Mouse (Mus musculus) layer of hippocampus, adult 11-12 months (tissue): ENCODE measurements around the gene Gskip.

Experiments
- DNase-seq: peaks from one replicate; pipeline ENCODE4 v3.0.0; 2022; ENCODE audit warnings: low spot score

Gskip gene

DNA sequence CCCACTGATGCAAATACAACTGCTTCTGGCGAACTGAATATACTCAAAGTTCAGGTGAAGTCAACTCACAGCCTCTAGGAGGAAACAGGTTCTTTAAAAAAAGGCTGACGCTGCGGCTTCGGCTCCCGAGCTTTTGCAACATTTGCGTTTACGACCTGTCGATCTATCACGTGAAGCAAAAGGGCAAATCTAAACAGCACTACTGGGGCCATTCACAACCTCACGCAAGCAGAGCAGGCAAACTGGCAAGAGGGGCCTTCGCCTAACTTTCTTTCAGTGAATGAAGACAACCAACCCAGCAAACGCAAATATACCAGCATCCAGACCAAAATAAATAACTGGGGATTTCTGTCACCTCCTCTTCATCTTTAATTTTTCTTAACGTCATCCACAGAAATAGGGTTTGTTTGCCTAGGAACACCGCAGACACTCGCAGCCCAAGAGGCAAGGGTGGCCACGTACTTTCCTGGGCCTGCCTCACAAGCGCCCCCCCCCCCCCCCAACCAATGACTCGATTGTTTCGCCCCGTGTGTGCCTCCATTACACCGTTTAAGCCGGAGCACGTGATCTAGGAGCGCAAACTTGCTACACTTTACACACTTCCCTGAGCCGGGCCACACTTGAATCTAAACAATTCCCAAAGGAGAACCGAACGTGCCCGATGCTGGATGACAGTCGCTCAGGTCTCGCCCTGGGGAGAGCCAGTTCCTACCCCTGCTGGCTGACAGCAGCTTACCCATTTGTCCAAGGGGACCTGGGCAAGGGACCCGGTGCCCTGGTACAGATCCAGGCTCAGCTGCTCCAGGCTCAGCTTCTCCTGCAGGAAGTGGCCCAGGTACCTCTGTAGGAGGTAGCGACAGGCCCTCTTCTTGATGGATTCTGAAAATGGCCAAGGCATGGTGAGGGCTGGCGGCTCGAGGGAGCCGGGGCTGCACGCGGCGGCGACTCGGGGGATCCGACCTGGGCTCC lies at the start of gene Gskip:
Gene Gskip (plus strand): TSS at position 897 of the 969 bp plus-strand sequence.
- DNase-seq, result peak; percentile 22

DNA sequence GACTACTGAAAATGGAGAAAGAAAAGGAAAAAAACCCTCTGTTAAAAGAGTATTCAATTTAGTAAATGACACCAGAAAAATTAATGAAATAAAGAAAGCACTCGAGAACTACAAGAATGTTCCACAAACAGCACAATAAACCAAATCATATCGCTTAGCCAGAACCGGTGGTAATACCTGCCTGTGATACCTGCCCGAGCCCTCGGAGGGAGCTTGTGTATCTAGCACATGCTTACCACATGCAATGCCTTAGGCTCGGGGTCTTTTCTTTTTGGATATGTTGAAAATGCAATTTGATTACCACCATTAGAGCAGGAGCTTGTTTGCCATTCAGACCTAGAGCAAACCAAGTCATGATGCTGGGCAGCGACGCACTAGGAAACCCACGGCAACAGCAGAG lies 48.1 kb upstream of the Gskip start:
- DNase-seq, result no peak

DNA sequence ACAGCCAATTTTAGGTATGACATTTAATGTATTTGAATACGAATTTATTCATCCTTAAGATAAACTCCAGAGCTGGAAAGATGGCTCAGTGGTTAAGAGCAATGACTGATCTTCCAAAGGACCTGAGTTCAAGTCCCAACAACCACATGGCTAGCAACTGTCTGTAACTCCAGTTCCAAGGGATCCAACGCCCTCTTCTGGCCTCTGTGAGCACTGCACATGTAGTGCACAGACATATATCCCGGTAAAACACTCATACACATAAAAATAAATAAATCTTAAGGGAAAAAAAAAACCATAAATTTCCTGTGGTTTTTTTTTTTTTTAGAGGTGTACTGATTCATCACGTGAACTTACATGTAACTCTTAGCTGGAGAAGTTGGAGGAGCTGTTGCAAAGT lies 47.1 kb upstream of the Gskip start:
- no peak for DNase-seq

DNA sequence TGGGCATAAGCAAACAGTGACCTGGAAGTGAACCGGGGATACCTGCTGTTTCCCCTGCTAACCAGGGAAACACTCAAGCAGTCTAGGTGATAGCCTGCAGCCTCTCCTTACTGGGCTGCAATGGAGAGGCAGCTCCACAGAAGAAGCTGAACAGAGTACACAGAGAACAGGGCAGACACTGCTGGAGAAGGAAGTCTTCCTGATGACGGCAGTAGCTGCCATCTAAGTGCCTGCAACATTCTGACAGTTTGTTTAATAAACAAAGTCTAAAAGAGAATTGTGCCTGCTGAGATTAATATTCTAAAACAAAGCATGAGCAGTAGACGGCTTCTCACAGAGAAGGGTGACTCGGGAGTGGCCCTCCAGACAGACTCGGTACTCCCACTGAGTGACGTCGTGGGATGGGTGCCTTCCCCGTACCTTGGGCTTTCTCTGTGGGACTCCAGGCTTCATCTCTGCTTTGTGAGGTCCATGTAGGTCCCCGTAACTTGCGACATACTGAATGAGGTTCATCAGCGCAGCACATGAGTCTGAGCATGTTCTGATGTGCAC lies 41.8 kb upstream of the Gskip start:
- no peak for DNase-seq

DNA sequence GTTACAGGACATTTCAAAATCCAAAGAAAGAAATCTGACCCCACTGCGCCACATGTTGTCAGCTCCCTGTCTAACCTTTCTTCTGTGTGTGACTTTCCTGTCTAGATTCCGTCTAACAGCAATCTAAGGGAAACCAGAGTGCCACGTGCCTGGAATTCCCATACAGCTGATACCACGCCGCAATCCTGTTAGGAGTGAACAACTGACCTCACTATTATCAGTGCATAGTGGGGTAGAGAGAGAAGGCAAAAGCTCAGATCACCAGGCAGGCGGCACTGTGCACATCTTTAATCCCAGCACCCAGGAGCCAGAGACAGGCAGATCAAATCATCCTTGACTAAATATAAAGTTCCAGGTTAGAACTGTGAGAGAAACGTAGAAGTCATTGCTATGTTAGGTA lies 28.8 kb upstream of the Gskip start:
- no peak for DNase-seq

DNA sequence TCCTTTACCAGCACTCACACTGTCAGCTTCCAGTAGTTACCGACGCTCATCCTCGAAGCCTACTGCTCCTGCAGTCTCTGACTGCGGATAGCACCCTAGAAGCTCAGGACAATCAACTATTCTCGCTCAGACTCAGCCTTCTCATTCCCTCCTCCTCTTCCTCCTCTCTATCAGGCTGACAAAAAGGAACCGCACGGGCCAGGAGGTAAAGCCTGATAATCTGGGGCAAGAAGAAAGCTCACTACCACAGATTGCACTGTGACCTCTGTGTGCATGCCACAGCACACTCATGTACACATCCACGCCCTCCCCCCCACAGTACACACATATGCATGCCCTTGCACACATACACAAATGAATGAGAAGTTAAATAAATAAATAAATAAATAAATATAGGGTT lies 8.4 kb upstream of the Gskip start:
- DNase-seq, result no peak

DNA sequence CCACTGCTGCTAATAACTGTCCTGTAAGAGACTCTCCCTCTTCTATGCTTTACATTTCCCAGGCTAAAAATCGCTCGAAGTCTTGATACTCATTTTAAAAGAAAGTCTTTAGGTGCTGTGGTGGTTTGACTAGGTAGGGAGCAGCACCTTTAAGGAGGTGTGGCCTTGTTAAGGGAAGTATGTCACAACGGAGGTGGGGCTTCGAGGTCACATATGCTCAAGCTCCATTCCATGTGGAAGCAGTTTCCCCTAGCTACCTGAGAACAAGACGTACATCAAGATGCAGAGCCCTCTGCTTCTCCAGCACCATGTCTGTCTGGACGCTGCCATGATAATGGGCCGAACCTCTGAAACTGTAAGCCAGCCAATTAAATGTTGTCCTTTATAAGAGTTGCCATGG lies 6.4 kb upstream of the Gskip start:
- no peak for DNase-seq

DNA sequence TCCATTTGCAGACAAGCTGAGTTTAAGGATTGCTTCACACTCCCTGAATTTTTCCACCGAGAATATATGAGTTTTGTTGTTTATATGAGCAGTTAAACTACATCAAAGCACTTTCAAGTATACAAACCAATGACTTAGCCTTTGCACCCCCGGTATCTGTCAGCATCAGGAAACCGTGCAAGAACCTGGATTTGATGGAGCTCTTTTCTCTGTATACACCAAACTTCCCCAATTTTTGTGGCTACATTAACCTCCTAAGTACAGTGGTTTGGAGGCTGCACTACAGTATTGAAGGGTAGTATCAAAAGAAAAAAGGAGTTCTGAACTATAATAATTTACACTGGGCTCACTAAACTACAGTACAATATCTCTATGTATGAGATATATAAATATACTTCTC lies 5.9 kb upstream of the Gskip start:
- DNase-seq, result no peak

DNA sequence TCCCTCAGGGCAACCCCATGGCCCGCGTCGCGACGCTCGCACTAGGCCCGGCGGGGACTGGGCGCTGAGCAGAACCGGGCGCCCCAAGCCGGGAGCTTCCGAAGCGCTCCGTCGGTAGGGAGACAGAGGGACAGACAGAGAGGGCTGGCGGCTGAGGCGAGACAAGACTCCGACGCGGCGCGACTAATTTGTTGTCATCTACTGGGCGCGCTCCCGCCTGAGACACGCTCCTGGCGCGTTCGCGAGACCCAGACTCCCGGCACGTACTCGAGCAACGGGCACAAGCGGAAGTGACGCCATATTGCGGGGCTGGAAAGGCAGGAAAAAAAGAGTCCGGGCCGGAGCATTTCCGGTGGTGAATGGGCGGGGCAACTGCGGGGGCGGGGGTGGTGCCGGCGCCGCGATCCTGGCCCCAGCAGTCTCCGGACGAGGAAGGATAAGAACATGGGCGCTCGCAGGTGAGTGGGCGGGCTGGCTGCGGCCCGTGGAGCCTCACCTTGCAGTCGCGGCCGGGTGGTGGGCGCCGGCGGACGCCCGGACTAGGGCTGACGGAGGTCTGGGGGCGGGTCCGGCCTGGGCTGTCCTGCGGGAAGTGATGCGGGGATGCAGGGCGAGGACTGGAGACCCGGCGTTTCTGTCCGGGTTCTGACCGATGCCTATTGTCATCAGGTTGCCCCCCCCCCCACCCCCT lies 517 bp downstream of the Gskip start, which contains the start of gene Atg2b:
Gene Atg2b (minus strand): TSS at position 211 of the 691 bp plus-strand sequence.
- DNase-seq, result peak; percentile 97

DNA sequence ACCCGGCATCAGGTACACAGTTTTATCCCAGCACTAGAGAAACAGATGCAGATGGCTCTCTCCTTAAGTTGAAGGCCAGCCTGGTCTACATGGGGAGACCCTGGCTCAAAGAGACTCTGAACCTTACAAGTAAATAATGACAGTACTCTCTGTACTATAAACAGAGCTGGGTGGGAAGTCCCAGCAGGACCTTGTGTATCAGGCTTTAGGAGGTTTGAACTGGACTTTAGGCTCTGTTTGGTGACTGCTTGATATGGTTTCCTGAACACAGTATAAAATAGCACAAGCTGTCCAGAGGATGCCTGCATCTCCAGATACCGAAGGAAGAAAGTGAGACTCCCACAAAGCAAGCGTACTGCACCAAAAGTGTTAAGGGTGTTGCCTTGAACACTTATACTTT lies 2.2 kb downstream of the Gskip start:
- no peak for DNase-seq

DNA sequence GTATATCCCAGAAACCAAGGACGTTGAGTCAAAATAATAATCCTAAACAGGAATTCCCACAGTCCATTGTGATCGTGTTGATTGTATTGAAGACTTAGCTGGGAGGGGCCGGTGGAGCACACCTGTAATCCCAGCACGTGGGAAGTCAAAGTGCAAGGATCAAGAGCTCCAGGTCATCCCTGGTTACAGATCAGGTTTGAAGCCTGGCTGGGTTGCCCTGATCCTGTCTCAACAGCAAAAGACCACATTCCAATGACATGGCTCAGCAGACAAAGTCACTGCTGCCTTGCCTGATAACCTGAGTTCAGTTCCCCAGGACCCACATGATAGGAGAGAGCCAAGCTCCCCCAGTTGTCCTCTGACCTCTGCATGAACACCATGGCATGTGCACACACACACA lies 2.8 kb downstream of the Gskip start:
- no peak for DNase-seq

DNA sequence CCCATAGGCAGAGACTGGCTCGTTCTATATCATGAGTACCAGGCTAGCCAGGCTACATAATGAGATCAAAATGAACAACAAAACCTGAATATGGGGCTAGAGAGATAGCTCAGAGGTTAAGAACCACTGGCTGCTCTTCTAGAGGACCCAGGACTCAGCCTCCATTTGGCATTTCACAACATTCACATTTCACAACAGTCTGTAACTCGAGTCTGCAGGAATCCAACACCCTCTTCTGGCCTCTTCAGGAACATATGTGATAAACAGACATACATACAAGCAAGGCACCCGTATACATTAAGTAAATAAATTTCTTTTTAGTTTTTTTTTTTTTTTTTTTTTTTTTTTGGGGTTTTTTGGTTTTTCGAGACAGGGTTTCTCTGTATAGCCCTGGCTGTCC lies 3.9 kb downstream of the Gskip start:
- DNase-seq, result no peak

DNA sequence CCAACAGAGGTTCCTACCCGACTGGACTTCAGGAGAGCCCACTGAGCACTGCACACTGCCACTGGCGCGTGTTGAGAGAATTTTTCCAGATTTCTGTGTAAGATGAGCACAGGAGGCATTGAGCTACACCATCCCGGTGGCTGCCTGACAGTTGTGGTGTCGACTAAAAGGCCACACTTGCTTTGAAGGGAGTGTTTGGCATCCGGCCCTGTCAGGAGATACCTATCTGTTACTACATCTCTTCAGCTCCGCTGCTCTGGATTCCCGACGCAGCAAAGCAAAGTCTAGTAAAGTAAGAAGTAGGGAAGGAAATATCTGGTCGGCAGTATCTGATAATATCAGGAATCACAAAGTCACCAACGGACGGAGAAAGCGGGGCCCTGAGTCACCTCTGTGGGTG lies 4.8 kb downstream of the Gskip start:
- DNase-seq, result no peak

DNA sequence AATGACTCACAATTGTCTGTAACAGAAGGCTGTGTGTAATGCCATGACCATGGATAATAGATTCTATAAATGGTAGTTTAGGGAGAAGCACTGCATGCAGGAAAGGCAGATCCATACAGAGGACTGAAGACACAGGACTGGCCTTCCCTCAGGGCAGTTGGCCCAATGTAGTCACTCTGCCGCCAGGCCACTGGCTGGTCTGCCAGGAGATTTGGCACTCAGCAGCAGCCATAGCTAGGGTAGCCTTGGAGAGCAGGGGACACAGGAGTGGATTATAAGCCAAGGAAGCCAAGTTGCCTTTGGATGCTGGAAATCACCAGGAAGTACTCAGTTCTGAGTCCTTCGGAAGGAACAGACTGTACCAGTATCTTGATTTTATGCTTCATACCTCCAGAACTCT lies 9.4 kb downstream of the Gskip start:
- DNase-seq, result no peak

DNA sequence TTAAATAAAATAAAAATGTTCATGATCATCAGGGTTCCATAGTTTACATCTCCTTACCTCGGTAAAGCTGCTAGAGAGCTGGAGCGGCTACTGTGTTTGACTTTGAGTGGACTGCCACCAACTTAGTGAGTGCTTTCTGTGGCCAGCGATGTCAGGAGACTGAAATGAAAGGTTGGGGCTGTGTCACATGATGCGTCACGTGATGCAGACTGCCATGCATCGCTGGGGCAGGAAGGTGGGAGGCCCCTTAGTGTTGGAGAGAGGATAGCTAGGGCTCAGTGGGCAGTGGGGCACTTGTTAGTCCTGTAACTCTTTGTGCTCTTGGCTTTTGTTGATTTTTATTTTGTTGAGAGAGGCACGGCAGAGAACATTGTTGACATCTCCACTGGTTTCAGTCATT lies 11.2 kb downstream of the Gskip start:
- no peak for DNase-seq

DNA sequence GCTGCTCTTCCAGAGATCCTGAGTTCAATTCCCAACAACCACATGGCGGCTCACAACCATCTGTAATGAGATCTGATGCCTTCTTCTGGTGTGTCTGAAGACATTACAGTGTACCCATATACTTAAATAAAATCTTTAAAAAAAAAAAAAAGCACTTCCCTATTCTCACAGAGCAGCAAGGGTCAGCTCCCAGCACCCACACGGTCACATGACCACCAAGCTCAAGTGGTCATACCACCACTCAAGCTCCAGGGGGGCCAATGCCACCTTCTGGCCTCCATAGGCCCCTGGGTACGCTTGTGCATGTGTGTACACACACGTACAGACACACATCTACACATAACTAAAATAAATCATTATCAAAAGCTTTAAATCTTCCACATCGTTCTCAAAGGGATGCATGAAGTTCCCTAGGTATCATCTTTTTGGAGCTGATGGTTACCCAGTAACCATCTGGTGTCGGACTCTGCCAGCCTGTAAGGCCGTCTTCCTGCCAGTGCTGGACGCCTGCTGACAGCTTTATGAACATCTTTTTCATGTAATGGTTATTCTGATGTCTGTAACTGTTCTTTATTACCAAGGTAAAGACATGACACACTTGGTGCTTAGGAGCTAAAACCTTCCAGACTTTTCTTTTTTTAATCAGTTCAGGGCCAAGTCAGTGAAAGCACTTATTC lies 12.6 kb downstream of the Gskip start:
- DNase-seq, result no peak

DNA sequence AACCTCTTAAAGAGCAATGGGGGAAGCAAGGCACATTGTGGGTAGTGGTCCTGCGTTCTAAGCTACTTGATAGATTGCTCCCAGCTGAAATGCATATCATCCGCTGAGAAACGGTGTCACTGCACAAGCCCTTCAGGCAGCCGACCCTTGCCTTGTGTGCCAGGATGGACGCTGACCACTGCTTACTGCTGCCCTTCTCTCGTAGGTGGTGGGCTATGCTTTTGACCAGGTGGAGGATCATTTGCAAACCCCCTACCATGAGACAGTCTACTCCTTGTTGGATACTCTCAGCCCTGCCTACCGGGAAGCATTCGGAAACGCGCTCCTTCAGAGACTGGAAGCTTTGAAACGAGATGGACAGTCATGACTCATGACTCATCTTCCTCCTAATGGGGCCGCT lies 15.8 kb downstream of the Gskip start:
- no peak for DNase-seq

DNA sequence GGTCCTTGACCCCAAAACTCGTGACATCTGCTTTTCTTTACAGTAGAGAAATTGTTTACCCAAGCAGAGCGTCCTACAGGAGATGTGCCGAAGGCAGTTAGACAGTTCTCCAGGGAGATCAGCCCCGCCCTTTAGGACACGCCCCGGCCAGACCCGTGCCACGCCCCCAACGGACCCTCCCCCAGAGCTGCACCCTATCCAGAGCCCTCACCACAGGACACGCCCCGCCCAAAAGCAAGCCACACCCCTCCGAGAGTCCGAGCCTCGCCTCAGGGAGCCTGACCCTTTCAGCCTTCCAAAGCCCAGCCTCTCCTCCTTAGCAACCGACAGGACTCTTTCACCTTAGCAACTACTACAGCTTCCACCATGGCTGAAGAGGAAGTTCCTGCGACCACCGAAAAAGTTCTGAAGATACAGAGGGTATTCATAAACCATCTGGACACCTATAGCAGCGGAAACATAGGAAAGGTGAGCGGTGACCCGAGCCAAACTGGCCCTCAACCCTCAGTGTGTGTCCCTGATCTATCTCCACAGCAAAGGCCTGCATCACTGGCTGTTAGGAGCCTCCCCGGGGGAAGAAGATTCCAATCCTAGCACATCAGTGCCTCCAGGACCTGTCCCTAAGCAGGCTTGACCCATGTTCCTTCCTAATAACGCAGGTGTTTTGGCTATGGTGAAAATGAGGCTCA lies 21.3 kb downstream of the Gskip start, which contains the start of gene Ak7:
Gene Ak7 (plus strand): TSS at position 178 of the 689 bp plus-strand sequence.
- peak; percentile 23 for DNase-seq

DNA sequence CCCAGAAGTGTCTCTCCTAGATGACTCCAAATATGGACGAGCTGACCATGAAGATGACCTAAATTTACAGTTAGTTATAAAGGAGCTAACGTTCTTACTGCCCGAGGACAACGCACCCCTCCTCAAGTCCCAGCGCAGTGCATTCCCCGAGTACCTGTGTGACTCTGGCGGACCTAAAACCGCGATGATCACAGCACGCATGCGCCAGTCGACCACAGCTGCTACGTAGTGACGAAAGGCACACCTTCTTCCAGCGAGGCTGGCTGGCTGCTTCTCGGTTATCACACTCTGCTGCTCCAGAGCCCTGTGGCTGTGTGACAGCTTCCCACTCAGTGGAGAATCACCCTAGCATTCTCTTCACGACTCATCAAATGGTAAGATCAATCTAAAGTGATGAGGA lies 34.0 kb downstream of the Gskip start:
- peak; percentile 34 for DNase-seq

DNA sequence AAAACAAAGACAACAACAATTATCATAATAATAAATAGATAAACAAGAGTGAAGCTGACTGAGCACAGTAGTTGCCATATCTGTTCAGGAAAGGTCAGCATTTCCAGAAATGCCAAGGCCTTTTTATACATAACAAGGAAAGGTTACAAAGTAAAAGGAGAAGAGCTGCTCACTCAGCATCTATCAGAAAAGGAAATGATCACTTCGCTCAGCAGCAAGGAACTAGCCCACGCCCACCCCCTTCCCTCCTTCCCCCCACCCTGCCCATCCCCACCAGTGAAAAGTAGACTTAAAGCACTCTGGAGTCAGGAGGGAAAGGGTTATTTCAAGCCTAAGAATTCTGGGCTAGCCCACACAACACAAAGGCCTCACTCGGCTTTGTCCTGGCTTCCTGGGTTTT lies 35.6 kb downstream of the Gskip start:
- DNase-seq, result no peak

DNA sequence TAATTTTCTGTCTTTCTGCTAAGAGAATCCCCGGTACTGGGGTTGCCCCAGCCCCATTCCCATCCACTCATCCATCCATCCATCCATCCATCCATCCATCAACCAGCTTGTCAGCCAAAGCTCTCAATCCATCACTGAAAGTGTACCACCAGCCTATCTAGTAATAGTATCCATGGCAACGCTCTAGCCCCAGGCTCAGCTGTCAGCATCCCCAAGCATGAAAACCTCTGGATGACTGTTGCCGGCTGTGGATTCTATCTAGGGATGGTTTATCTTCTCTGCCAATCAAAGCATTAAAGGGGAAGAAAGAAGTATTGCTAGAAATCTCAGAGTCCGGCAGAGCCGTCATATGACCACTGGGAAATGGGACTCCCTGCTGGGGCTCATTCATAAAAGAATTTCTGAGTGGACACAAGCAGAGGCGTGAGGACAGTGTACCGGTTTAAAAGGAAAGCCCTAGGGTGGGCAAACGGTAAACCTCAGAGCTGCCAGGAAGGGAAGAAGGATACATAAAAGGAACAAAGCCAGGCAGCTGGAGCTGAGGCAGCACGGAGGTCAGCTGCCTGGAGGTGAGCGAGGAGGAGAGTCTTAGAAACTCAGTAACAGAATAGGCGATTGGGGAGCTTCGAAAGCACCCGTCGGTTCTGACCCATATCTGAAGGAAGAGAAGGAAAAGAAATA lies 37.0 kb downstream of the Gskip start:
- DNase-seq, result no peak
